ENCODE assay signal across 12 mouse cellular contexts in genomic region chr8:98752367-98752766, GRCm38 (mm10).
DNase-seq lines count a peak whose midpoint lies in the region; ATAC-seq and TF ChIP-seq lines count a peak whose summit lies in the region.
"Had no signal": no experiment of that assay in that cellular context is flagged by ENCODE, and none has a peak within 500 bp of the region (broad histone marks: within the 10 kb centered on the region; RNA-seq: fewer than 3 reads in every experiment).

No protein-coding gene starts in this region.

- H3K9me3 ChIP-seq in midbrain, postnatal 0 days (ENCODE audit: low read length), result no peaks in the 10 kb centered on the region
- H3K9me3 ChIP-seq: embryonic facial prominence, embryonic 15.5 days had no signal

- H3K9ac ChIP-seq in midbrain, postnatal 0 days (replicated peaks; ENCODE audit: low read length, poor library complexity, severe bottlenecking), result no peak overlapping the region
- H3K9ac ChIP-seq: embryonic facial prominence, embryonic 15.5 days had no signal

- no peaks in the 10 kb centered on the region for H3K36me3 ChIP-seq in midbrain, postnatal 0 days (ENCODE audit: insufficient read depth, low read length)
- H3K36me3 ChIP-seq: embryonic facial prominence, embryonic 15.5 days had no signal

- peak; percentile 77 for ATAC-seq in cerebellum, adult (ENCODE audit: insufficient number of reproducible peaks, low FRiP score, low TSS enrichment)
- no peak for ATAC-seq in midbrain, postnatal 0 days (ENCODE audit: low FRiP score)
- ATAC-seq: lung, postnatal 0 days had no signal

- H3K4me1 ChIP-seq in midbrain, postnatal 0 days (ENCODE audit: insufficient read depth, low read length), result peaks cover 5% of the 10 kb centered on the region
- H3K4me1 ChIP-seq: embryonic facial prominence, embryonic 15.5 days had no signal

- no peak for TF ChIP-seq CTCF in midbrain, postnatal 0 days (IDR thresholded peaks at IDR 0.05)

- H3K4me2 ChIP-seq in midbrain, postnatal 0 days (ENCODE audit: low read depth, low read length, poor library complexity, severe bottlenecking), result peak overlapping the region; percentile 9; the same call in 1 of the 2 replicates
- H3K4me2 ChIP-seq: embryonic facial prominence, embryonic 15.5 days had no signal

- H3K27me3 ChIP-seq in midbrain, postnatal 0 days (ENCODE audit: insufficient read depth, low read length), result no peaks in the 10 kb centered on the region
- H3K27me3 ChIP-seq: embryonic facial prominence, embryonic 15.5 days had no signal

- WGBS in midbrain, postnatal 0 days, result 11% methylated on average over 6 of the region's 6 CpGs

- H3K27ac ChIP-seq in midbrain, postnatal 0 days (ENCODE audit: low read depth, low read length), result no peak overlapping the region
- H3K27ac ChIP-seq: embryonic facial prominence, embryonic 15.5 days had no signal

- no peak overlapping the region for H3K4me3 ChIP-seq in midbrain, postnatal 0 days (ENCODE audit: low read depth, low read length)
- H3K4me3 ChIP-seq: embryonic facial prominence, embryonic 15.5 days had no signal

- no peak for DNase-seq in cerebellum, postnatal 36 days
- peak; percentile 58 for DNase-seq in embryo, embryonic 9.5 days (ENCODE audit: extremely low spot score)
- peak; percentile 11 for DNase-seq in kidney, adult 9 months
- peak; percentile 27 for DNase-seq in midbrain, postnatal 0 days (ENCODE audit: low spot score)
- no peak for DNase-seq in layer of hippocampus, adult 9-11 months
- DNase-seq in thymus, postnatal 0 days (ENCODE audit: low spot score), result no peak
- no peak for DNase-seq in heart, postnatal 4 days
- DNase-seq: adrenal gland, postnatal 14 days; gastrocnemius, postnatal 25 days had no signal

Comparison
In these comparisons a context has a peak if more than half of its experiments do, and no peak if none do; other contexts are left out.
1. DNase-seq: peak in embryo, embryonic 9.5 days (single experiment), kidney, adult 9 months (single experiment) and midbrain, postnatal 0 days (single experiment); none in cerebellum, postnatal 36 days (0 of 2), layer of hippocampus, adult 9-11 months (single experiment), thymus, postnatal 0 days (single experiment) and heart, postnatal 4 days (single experiment).